Mouse (Mus musculus) spleen, postnatal 4 days (tissue): ENCODE results near the gene Dapk3.
"Not testable (repeated sequence)": the region's sequence is repeated elsewhere in the genome, so short reads cannot be mapped to it uniquely, and the experiment has no call there.

ENCODE experiments used
- DNase-seq, 2 experiments: peaks; one replicate each; pipeline ENCODE4 v3.0.0; 2022; ENCODE audit warnings: low spot score in 2 of 2

The Dapk3 gene

DNA sequence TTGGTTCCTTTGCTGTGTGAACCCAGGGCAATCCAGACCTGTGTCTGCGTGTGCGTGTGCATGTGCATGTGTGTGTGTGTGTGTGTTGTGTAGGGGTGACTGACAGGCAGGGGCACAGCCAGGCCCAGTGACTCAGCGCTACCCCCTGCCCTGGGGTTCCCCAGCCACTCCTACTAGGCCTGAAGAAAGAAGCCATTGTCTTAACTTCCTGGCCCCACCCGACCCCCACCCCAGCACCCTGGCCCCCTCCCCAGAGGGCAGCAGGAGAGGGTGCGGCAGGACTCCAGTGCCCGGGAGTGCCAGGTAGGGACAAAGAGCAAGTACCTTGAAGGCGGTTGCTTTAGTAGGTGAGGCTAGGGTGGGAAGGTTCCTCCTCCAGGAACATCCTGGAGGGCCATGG, 37.0 kb upstream of the Dapk3 start:
- DNase-seq, result no peak

DNA sequence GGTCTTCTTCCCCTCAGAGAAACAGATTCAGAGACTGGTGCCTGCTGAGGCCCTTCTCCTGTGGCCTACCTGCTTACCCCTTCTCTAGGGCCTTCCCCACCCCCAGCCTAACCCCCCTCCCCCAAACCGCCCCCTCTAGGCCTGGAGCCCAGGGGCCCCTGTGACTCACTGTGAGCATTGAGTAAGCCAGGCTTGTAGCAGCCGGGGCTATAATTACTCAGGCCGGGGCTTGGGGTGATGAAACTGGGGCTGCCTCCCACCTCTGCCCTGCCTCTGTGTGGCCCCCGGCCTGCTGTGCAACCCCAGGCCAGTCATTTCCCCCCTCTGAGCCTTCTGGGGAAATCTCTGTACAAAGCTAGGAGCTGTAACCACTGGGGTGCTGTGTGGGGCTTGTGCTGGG, 36.5 kb upstream of the Dapk3 start:
- no peak for DNase-seq

GRCm38 (mm10) chr10:81151261-81151660, 31.5 kb upstream of the Dapk3 start:
- no peak for DNase-seq

DNA sequence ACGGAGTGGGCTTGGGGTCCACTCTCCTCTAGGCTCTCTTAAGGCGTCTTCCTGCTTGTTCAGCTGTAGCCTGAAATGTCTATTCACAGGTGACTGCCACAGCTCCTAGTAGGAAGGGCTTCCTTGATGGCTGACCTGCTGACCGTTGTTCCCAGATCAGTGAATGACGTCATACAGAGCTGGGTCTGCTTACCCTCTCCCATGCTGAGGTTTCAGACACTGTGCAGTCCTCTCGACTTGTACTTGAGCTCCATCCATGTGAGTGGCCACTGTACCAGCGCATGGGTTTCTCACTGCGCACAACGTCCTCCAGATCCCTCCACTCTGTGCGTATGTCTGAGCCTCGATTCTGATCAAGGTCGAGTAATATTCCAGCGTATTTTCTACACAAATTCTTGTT, 30.2 kb upstream of the Dapk3 start:
- no peak for DNase-seq

- DNase-seq, result no peak
Observed at GRCm38 (mm10) chr10:81154313-81154712, 28.5 kb upstream of the Dapk3 start.

DNA sequence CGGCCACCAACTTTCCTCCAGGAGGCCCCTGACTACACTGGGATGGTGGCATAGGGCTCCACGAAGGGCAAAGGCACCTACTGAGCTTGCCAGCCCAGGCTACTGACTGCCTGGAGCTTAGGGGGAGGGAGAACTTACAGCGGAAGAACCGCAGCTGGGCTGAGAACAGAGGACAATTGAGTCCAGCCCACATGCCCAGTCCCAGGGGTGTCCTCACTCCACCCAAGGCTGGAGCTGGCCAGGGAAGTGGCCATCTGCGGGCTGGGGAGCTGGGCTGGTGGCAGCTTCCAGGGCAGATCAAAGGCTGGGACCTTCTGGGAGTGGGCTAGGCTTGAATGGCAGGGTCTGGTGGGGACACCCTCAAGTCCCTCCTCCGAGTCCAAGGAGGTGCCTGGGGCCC, 28.1 kb upstream of the Dapk3 start:
- no peak for DNase-seq

GRCm38 (mm10) chr10:81161602-81162317, 21.0 kb upstream of the Dapk3 start:
- DNase-seq, result peak; percentile 78 to 86

- DNase-seq, result peak in 1 of 2 experiments; percentile 59
Observed at GRCm38 (mm10) chr10:81162318-81162652, 20.5 kb upstream of the Dapk3 start.

GRCm38 (mm10) chr10:81165118-81165517, 17.7 kb upstream of the Dapk3 start:
- DNase-seq, result no peak

GRCm38 (mm10) chr10:81167200-81168086, 15.4 kb upstream of the Dapk3 start, which contains the start of gene Pias4:
TSS of gene Pias4 (minus strand) at chr10:81167923.
- peak; percentile 100 for DNase-seq

DNA sequence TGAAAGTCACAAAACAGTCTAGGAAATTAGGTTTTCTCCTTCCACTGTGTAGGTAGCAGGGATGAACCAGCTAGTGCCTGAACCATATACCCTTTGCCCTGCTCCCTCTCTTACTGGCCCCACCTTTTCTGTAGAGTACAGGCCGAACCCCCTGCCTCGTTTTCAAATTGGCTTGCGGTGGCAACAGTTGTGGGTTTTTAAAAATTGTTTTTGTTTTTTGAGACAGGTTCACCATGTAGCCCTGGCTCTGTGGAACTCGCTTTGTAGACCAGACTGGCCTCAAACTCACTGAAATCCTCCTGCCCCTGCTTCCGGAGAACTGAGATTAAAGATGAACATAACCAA, 14.7 kb upstream of the Dapk3 start:
- DNase-seq, result no peak

GRCm38 (mm10) chr10:81168521-81169244, 14.1 kb upstream of the Dapk3 start:
- DNase-seq, result peak; percentile 88 to 92

DNA sequence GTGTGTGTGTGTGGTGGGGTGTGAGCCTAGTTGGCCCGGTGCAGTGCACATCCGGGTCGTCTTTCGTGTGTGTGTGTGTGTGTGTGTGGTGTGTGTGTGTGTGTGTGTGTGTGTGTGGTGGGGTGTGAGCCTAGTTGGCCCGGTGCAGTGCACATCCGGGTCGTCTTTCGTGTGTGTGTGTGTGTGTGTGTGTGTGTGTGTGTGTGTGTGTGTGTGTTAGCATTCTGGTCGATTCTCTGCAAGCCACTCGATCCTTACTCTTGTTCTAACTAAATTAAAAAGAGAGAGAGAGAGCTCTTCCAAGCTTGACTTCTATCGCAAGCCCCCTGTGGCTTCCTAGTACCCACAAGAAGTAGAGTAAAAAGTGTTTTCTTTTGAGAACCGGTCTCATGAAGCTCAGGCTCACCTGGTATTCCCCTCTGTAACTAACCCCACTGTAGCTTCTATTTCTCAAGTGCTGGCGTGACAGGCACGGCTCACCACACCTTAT, 13.3 kb upstream of the Dapk3 start:
- not testable (repeated sequence) for DNase-seq

DNA sequence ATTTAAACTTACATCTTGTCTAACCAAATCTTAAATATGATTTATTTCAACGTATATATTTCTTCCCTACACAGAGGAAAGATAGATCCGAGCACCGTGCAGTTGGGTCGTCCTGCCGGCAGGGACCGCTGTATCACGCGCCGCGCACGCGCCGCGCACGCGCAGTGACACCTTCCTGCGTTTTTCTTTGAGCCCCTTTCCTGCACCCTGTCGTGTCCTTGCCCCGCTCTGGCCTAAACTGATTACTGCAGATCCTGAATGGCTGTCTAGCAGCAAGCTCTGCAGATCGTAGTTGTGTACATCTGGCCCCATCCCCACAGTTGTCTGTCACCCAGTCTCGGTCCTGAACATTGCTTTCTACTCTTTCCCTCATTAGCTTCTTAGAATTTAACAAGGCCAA, 9.7 kb upstream of the Dapk3 start:
- peak; percentile 83 to 94 for DNase-seq

DNA sequence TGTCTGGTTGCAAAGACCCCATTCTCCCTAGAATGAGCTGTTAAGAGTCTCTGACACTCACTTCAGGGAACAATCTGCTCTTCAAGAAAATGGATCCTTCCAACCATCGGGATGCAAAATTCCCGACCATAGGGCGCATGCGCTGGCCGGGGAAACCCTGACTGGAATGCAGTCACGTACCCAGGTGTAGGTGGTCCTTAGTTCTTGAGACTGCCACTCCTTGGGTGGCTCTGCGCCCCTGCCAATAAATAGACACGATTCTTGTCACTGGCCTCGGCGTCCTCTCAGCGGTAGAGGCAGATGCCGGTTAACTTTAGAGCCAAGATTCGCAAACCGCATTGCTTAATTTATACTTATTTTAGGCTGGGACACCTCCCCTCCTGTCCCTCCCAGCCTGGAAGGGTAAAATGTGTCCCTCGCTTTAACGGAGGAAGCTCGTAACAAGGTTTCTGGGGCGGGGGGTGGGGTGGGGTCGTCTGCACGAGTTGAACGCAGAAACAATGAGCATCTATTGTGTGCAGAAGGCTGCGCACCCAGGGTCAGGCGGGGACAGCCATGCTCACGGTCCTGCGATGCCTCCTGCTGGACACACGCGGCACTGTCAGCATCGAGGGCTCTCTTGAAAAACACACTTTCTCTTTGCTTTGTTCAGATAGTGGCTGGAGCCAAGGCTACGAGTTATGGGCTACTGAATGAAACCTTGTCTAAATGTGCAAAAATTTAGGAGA, 8.0 kb upstream of the Dapk3 start:
- DNase-seq, result peak; percentile 91 to 97

DNA sequence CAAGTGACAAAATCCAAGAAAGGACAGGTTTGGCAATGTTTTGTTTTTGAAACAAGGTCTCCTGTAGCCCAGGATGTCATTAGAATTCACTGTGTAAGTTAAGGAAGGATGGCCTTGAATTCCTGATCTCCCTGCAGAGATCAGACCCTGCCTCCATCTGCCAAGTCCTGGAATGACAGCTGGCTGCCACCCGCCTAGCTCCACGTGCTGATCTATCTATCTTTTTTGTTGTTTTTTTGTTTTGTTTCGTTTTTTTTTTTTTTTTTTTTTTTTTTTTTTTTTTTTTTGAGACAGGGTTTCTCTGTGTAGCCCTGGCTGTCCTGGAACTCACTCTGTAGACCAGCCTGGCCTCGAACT, 7.5 kb upstream of the Dapk3 start:
- DNase-seq, result not testable (repeated sequence)

DNA sequence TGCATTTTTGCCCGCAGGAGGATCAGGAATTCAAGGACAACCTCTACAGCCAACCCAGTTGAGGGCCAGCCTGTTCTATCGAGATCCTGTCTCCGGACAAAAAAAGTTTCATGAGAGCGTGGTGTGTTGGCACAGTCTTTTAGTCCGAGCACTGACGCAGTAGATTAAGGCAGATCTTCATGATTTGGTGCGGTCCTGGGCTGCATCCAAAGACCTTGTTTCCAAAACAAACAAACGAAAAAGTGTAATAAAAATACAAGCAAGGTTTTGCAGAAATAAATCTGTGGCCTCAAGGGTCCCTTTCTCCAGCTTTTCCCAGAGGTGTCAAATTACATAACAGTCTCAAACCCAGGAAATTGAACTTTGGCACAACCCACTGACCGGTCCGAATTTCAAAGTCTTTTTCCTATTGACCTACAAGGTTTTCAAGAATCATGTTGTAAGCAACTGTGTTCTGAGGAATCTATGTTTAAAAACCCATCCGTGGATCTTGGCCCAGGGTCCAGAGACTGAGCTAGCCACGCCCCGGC, 6.8 kb upstream of the Dapk3 start:
- no peak for DNase-seq

GRCm38 (mm10) chr10:81176466-81177271, 6.1 kb upstream of the Dapk3 start, which contains the start of gene Eef2:
TSS of gene Eef2 (plus strand) at chr10:81176631.
- DNase-seq, result peak; percentile 100

GRCm38 (mm10) chr10:81177491-81177925, 5.3 kb upstream of the Dapk3 start:
- DNase-seq, result no peak

- peak; percentile 69 to 89 for DNase-seq
Observed at GRCm38 (mm10) chr10:81177958-81178712, 4.7 kb upstream of the Dapk3 start.
